Mouse (Mus musculus) MEL (cell line): ENCODE results near the gene Traf6. TPM values are rescaled to one million over a fixed set of nuclear protein-coding genes. Genes with fewer than 3 reads are reported as not detected.

ENCODE experiments used
- DNase-seq: peaks from one replicate; pipeline ENCODE4 v3.0.0; 2011; ENCODE audit warnings: low read depth, low spot score
- H3K27ac ChIP-seq: 2 replicates; pipeline ENCODE4 v1.5.1; 2012; ENCODE audit warnings: low read depth, mild to moderate bottlenecking, control low read depth, low read length, moderate library complexity; ENCODE audit not compliant: control insufficient read depth
- H3K27me3 ChIP-seq, 2 experiments: fragments of 150-350 bp in 1 of 2; sonication (generic) in 1 of 2; 2 replicates each; pipeline ENCODE4 v1.6.1; 2012; ENCODE audit warnings: low read length in 2 of 2, mild to moderate bottlenecking in 2 of 2, improper control_type of control experiment in 1 of 2, moderate library complexity in 1 of 2; ENCODE audit not compliant: insufficient read depth in 2 of 2, control insufficient read depth in 1 of 2
- H3K36me3 ChIP-seq, 2 experiments: 2 replicates each; pipeline ENCODE4 v1.6.1; 2012 to 2014; ENCODE audit warnings: low read length in 2 of 2, improper control_type of control experiment in 1 of 2, inconsistent platforms in 1 of 2, mild to moderate bottlenecking in 1 of 2; ENCODE audit not compliant: insufficient read depth in 2 of 2, control insufficient read depth in 1 of 2
- H3K4me1 ChIP-seq, 2 experiments: fragments of 150-350 bp in 1 of 2; sonication (generic) in 1 of 2; 2 replicates each; pipeline ENCODE4 v1.6.1; 2012; ENCODE audit warnings: low read length in 2 of 2, improper control_type of control experiment in 1 of 2, mild to moderate bottlenecking in 1 of 2; ENCODE audit not compliant: insufficient read depth in 2 of 2, control insufficient read depth in 1 of 2
- H3K4me3 ChIP-seq, 2 experiments: fragments of 150-350 bp in 1 of 2; sonication (generic) in 1 of 2; 2 replicates each; pipeline ENCODE4 v1.5.1; 2012; ENCODE audit warnings: low read depth in 2 of 2, low read length in 2 of 2, mild to moderate bottlenecking in 2 of 2, moderate library complexity in 2 of 2, control low read depth in 1 of 2, improper control_type of control experiment in 1 of 2; ENCODE audit not compliant: control insufficient read depth in 1 of 2, insufficient read depth in 1 of 2
- H3K79me2 ChIP-seq: 2 replicates; pipeline ENCODE4 v1.6.1; 2012; ENCODE audit warnings: mild to moderate bottlenecking, low read length, moderate library complexity; ENCODE audit not compliant: control insufficient read depth, poor library complexity, insufficient read depth
- H3K9ac ChIP-seq: 2 replicates; pipeline ENCODE4 v1.6.1; 2012; ENCODE audit warnings: low read depth, mild to moderate bottlenecking, control low read depth, low read length, moderate library complexity; ENCODE audit not compliant: control insufficient read depth, poor library complexity, severe bottlenecking
- H3K9me3 ChIP-seq: fragments of 150-350 bp; sonication (generic); replicated peaks from 2 replicates; pipeline ENCODE4 v1.6.1; 2012; ENCODE audit warnings: mild to moderate bottlenecking, low read length, improper control_type of control experiment, moderate library complexity; ENCODE audit not compliant: insufficient read depth
- CHD1 ChIP-seq: IDR thresholded peaks from 2 replicates; pipeline ENCODE4 v1.6.1; 2012; ENCODE audit warnings: low read depth, mild to moderate bottlenecking, inconsistent platforms, low read length, improper control_type of control experiment
- CHD2 ChIP-seq: IDR thresholded peaks from 2 replicates; pipeline ENCODE4 v1.6.1; 2011; ENCODE audit warnings: low read length, improper control_type of control experiment
- CTCF ChIP-seq, 3 experiments: IDR thresholded peaks in 2 of 3; conservative IDR thresholded peaks in 1 of 3; 2 replicates each; pipeline ENCODE4 v1.5.1; 2011 to 2012; ENCODE audit warnings: low read length in 3 of 3, low read depth in 2 of 3, mild to moderate bottlenecking in 2 of 3, improper control_type of control experiment in 1 of 3, inconsistent platforms in 1 of 3, mixed read lengths in 1 of 3, moderate library complexity in 1 of 3; ENCODE audit not compliant: control insufficient read depth in 1 of 3, insufficient read depth in 1 of 3, poor library complexity in 1 of 3, severe bottlenecking in 1 of 3
- ELF1 ChIP-seq: IDR thresholded peaks from 2 replicates; pipeline ENCODE4 v1.6.1; 2014; ENCODE audit warnings: low read depth, mild to moderate bottlenecking, inconsistent platforms, low read length, improper control_type of control experiment, moderate library complexity
- EP300 ChIP-seq, 2 experiments: IDR thresholded peaks; 2 replicates each; pipeline ENCODE4 v1.6.1; 2011; ENCODE audit warnings: improper control_type of control experiment in 2 of 2, low read length in 2 of 2, low read depth in 1 of 2, mild to moderate bottlenecking in 1 of 2
- GABPA ChIP-seq: IDR thresholded peaks from 2 replicates; pipeline ENCODE4 v1.6.1; 2012; ENCODE audit warnings: low read depth, mild to moderate bottlenecking, inconsistent platforms, low read length, improper control_type of control experiment, moderate library complexity
- GATA1 ChIP-seq: IDR thresholded peaks from 2 replicates; pipeline ENCODE4 v1.6.1; 2011; ENCODE audit warnings: low read depth, low read length, improper control_type of control experiment
- HCFC1 ChIP-seq: IDR thresholded peaks from 2 replicates; pipeline ENCODE4 v1.6.1; 2012; ENCODE audit warnings: low read depth, mild to moderate bottlenecking, inconsistent platforms, low read length, improper control_type of control experiment, moderate library complexity
- JUND ChIP-seq: IDR thresholded peaks from 2 replicates; pipeline ENCODE4 v1.6.1; 2011; ENCODE audit warnings: low read depth, mild to moderate bottlenecking, improper control_type of control experiment, low read length
- KAT2A ChIP-seq: conservative IDR thresholded peaks from 2 replicates; pipeline ENCODE4 v1.6.1; 2012; ENCODE audit warnings: low read depth, low read length, improper control_type of control experiment, inconsistent platforms
- MAFK ChIP-seq: IDR thresholded peaks from 2 replicates; pipeline ENCODE4 v1.6.1; 2011; ENCODE audit warnings: low read depth, mild to moderate bottlenecking, low read length, improper control_type of control experiment, borderline replicate concordance
- MYB ChIP-seq: IDR thresholded peaks from 2 replicates; pipeline ENCODE4 v1.6.1; 2011; ENCODE audit warnings: mild to moderate bottlenecking, low read depth, low read length, improper control_type of control experiment
- MYC ChIP-seq: IDR thresholded peaks from 2 replicates; pipeline ENCODE4 v1.6.1; 2011; ENCODE audit warnings: low read depth, mild to moderate bottlenecking, low read length, improper control_type of control experiment, moderate library complexity
- NRF1 ChIP-seq: IDR thresholded peaks from 2 replicates; pipeline ENCODE4 v1.6.1; 2014; ENCODE audit warnings: low read depth, mild to moderate bottlenecking, inconsistent platforms, low read length, improper control_type of control experiment, moderate library complexity; ENCODE audit not compliant: poor library complexity, insufficient read depth, severe bottlenecking
- RCOR1 ChIP-seq: IDR thresholded peaks from 2 replicates; pipeline ENCODE4 v1.6.1; 2012; ENCODE audit warnings: low read depth, mild to moderate bottlenecking, inconsistent platforms, low read length, improper control_type of control experiment
- SIN3A ChIP-seq: IDR thresholded peaks from 2 replicates; pipeline ENCODE4 v1.6.1; 2012; ENCODE audit warnings: low read length, improper control_type of control experiment, inconsistent platforms
- SMC3 ChIP-seq: IDR thresholded peaks from 2 replicates; pipeline ENCODE4 v1.6.1; 2011; ENCODE audit warnings: low read depth, low read length, improper control_type of control experiment
- TAL1 ChIP-seq: IDR thresholded peaks from 2 replicates; pipeline ENCODE4 v1.6.1; 2012; ENCODE audit warnings: mild to moderate bottlenecking, inconsistent platforms, low read length, moderate library complexity, mixed read lengths
- ZMIZ1 ChIP-seq: IDR thresholded peaks from 2 replicates; pipeline ENCODE4 v1.6.1; 2012; ENCODE audit warnings: low read depth, mild to moderate bottlenecking, inconsistent platforms, low read length, improper control_type of control experiment, moderate library complexity
- polyA plus RNA-seq, 2 experiments: library from polyadenylated mRNA; stranded (reverse) in 1 of 2; unstranded in 1 of 2; fragments of >175 nt in 1 of 2; fragments of >200 nt in 1 of 2; gene quantifications; 2 replicates each; pipeline versions ENCODE4 v1.2.1 to v1.2.4; 2012; ENCODE audit warnings: low replicate concordance in 2 of 2, low read depth in 1 of 2; ENCODE audit not compliant: insufficient read length in 2 of 2, insufficient read depth in 1 of 2, missing spikeins in 1 of 2
- total RNA-seq: library from RNA; depleted of rRNA; stranded (reverse); fragments of 300-350 nt; gene quantifications from 2 replicates; pipeline ENCODE4 v1.2.3, GENCODE M21; 2012

The Traf6 gene
- total and polyA plus RNA-seq, 3 experiments, result 11.8 to 18.0 TPM; not detected in 1

GRCm38 (mm10) chr2:101722370-101723332, 44.4 kb downstream of the Traf6 start:
- no peak for DNase-seq
- H3K27me3 ChIP-seq, result peaks cover 0 to 5% of the 10 kb centered on the region in 2 experiments; a peak in 2 of 4 replicates
- H3K4me3 ChIP-seq, result no peak overlapping the region
- TF ChIP-seq SIN3A (no peak), CHD1 (no peak)
- H3K79me2 ChIP-seq, result no peaks in the 10 kb centered on the region
- H3K4me1 ChIP-seq, result no peaks in the 10 kb centered on the region
- H3K36me3 ChIP-seq, result no peaks in the 10 kb centered on the region
- H3K9me3 ChIP-seq, result no peaks in the 10 kb centered on the region
- H3K27ac ChIP-seq, result no peak overlapping the region
- no peak overlapping the region for H3K9ac ChIP-seq

GRCm38 (mm10) chr2:101723333-101723881, 45.2 kb downstream of the Traf6 start:
- H3K9ac ChIP-seq, result no peak overlapping the region
- DNase-seq, result no peak
- no peaks in the 10 kb centered on the region for H3K36me3 ChIP-seq
- peaks cover 4 to 5% of the 10 kb centered on the region in 2 experiments; a peak in 3 of 4 replicates for H3K27me3 ChIP-seq
- no peaks in the 10 kb centered on the region for H3K9me3 ChIP-seq
- no peaks in the 10 kb centered on the region for H3K4me1 ChIP-seq
- H3K27ac ChIP-seq, result no peak overlapping the region
- no peaks in the 10 kb centered on the region for H3K79me2 ChIP-seq
- H3K4me3 ChIP-seq, result no peak overlapping the region
- no peak for TF ChIP-seq GATA1
- no peak for TF ChIP-seq ZMIZ1
- no peak for TF ChIP-seq HCFC1
- TF ChIP-seq NRF1, result no peak
- TF ChIP-seq GABPA, result no peak
- TF ChIP-seq MYC, result no peak
- no peak for TF ChIP-seq EP300 (IDR thresholded peaks at IDR 0.05; ENCODE audit: low read depth in 1 of 2, low read length in 2 of 2)
- no peak for TF ChIP-seq SMC3
- no peak for TF ChIP-seq RCOR1
- no peak for TF ChIP-seq CHD2

GRCm38 (mm10) chr2:101727787-101728186, 49.6 kb downstream of the Traf6 start:
- TF ChIP-seq ELF1 (no peak), MYB (no peak), KAT2A (no peak), SIN3A (no peak), CTCF (IDR thresholded peaks at IDR 0.05 in 2 of 3, conservative IDR thresholded peaks at IDR 0.05 in 1 of 3; ENCODE audit: control insufficient read depth in 1 of 3, insufficient read depth in 1 of 3, low read depth in 2 of 3, low read length in 3 of 3, poor library complexity in 1 of 3, severe bottlenecking in 1 of 3) (no peak), TAL1 (no peak), MAFK (no peak), JUND (no peak)
- TF ChIP-seq, all 39 proteins: peak for 0
- H3K79me2 ChIP-seq, result no peaks in the 10 kb centered on the region
- no peak overlapping the region for H3K4me3 ChIP-seq
- no peak for DNase-seq
- H3K36me3 ChIP-seq, result no peaks in the 10 kb centered on the region; a peak in 1 of 4 replicates
- peaks cover 5 to 10% of the 10 kb centered on the region in 2 experiments; a peak in 3 of 4 replicates for H3K4me1 ChIP-seq
- H3K9ac ChIP-seq, result no peak overlapping the region
- no peaks in the 10 kb centered on the region for H3K9me3 ChIP-seq
- H3K27me3 ChIP-seq, result peaks cover 0 to 4% of the 10 kb centered on the region in 2 experiments; a peak in 3 of 4 replicates
- H3K27ac ChIP-seq, result no peak overlapping the region
